18 mouse cellular contexts compared by ENCODE assay signal in genomic region chr1:139308915-139309314, GRCm38 (mm10).
"Had no signal": no experiment of that assay in that cellular context is flagged by ENCODE, and none has a peak within 500 bp of the region (broad histone marks: within the 10 kb centered on the region; RNA-seq: fewer than 3 reads in every experiment).

No protein-coding gene starts in this region.

- H3K4me2 ChIP-seq: limb, embryonic 12.5 days; liver, embryonic 13.5 days; lung, embryonic 15.5 days; neural tube, embryonic 15.5 days had no signal

- ATAC-seq: liver, postnatal 0 days had no signal

- H3K27ac ChIP-seq: layer of hippocampus, adult 2 months; limb, embryonic 12.5 days; liver, embryonic 13.5 days; lung, embryonic 15.5 days; macrophage; neural tube, embryonic 15.5 days had no signal

- H3K9ac ChIP-seq: limb, embryonic 12.5 days; liver, embryonic 13.5 days; liver, postnatal 0 days; lung, embryonic 15.5 days; neural tube, embryonic 15.5 days had no signal

- H3K9me3 ChIP-seq: limb, embryonic 12.5 days; liver, embryonic 13.5 days; lung, embryonic 15.5 days; megakaryocyte, embryonic 14.5 days; neural tube, embryonic 15.5 days had no signal

- H3K36me3 ChIP-seq: limb, embryonic 12.5 days; liver, embryonic 13.5 days; lung, embryonic 15.5 days; neural tube, embryonic 15.5 days had no signal

- DNase-seq: kidney, adult 18-20 months; kidney, postnatal 10 days; kidney, postnatal 4 days; liver; liver, embryonic 13.5 days; liver, postnatal 0 days; lung, postnatal 14 days; right cerebral cortex, postnatal 4 days; spleen, adult 18-20 months; thymus, adult 18-20 months; thymus, postnatal 14 days had no signal

- H3K4me3 ChIP-seq: layer of hippocampus, adult 2 months; limb, embryonic 12.5 days; liver, embryonic 13.5 days; lung, embryonic 15.5 days; megakaryocyte, embryonic 14.5 days; myocyte; neural tube, embryonic 15.5 days had no signal

- H3K27me3 ChIP-seq: limb, embryonic 12.5 days; liver, embryonic 13.5 days; lung, embryonic 15.5 days; megakaryocyte, embryonic 14.5 days; neural tube, embryonic 15.5 days had no signal

- H3K4me1 ChIP-seq: limb, embryonic 12.5 days; liver, embryonic 13.5 days; lung, embryonic 15.5 days; megakaryocyte, embryonic 14.5 days; neural tube, embryonic 15.5 days had no signal
